Mouse (Mus musculus) adrenal gland, postnatal 4 days (tissue): ENCODE data around the gene Crip1. TPM values are rescaled to one million over a fixed set of nuclear protein-coding genes. Genes with fewer than 3 reads are reported as not detected.

Experiments
- DNase-seq, 2 experiments: peaks; one replicate each; pipeline ENCODE4 v3.0.0; 2021 to 2022; ENCODE audit warnings: low spot score in 2 of 2, mixed read lengths in 2 of 2
- total RNA-seq, 2 experiments: library from RNA; stranded (reverse); gene quantifications; 2 replicates each; pipeline ENCODE4 v1.2.3; 2021

The Crip1 gene
- total RNA-seq, 2 experiments from 2014 or later = 129 to 134 TPM

DNA sequence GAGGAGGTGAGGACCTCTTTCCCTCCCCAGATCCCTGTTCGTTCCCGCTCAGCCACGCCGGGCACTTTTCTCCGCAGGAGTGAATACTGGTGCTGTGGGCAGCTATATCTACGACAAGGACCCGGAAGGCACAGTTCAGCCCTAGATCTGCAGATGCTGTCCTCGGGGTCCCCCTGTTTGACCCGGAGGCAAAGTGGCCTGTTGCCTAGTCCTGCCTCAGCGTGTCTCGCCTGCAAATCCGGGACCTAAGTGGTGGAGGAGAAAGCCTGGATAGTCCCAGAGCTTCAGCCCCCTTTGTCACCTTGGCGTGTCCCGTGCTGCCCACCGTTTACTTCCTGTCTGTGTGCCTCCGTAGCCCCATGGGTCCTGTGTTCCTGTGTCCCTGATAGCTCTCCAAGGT is 1.2 kb upstream of the Crip1 start:
- DNase-seq = no peak

DNA sequence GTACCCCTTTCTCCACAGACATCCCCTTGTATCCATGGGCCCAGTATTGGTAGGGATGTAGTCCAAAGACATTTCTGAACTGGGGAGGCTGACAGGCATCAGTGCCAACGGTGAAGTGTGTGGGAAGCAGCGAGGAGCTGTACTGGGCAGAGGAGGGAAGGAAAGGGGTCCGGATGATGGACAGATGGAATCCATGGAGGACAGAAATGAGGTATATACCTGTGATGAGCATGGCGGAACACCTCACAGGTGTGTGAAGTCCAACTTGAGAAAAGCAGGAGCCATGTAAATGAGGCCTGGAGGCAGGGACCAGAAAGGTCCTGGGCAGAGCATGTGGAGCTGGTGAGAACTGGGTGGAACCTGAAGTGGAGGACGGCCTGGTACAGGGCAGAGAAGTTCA is 525 bp upstream of the Crip1 start:
- no peak for DNase-seq

DNA sequence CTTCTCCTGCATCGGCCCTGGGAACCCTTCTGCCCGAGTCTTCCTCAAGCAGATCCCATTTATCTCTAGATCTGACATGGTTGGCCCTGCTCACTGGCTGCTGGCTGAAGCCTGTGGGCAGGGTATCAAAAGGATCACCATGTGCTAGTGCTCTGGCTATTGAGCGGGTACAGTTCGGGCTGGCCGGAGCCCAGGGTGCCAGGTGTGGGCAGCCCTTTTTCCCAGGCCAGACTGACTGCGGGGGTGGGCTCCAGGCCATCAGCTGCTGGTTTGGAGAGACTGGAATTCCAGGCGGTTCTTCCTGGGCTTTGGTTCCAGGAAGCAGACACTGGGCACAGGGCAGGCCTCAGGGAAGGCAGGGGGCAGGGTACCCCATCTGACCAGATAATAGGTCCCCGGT is 1.4 kb downstream of the Crip1 start:
- no peak for DNase-seq

DNA sequence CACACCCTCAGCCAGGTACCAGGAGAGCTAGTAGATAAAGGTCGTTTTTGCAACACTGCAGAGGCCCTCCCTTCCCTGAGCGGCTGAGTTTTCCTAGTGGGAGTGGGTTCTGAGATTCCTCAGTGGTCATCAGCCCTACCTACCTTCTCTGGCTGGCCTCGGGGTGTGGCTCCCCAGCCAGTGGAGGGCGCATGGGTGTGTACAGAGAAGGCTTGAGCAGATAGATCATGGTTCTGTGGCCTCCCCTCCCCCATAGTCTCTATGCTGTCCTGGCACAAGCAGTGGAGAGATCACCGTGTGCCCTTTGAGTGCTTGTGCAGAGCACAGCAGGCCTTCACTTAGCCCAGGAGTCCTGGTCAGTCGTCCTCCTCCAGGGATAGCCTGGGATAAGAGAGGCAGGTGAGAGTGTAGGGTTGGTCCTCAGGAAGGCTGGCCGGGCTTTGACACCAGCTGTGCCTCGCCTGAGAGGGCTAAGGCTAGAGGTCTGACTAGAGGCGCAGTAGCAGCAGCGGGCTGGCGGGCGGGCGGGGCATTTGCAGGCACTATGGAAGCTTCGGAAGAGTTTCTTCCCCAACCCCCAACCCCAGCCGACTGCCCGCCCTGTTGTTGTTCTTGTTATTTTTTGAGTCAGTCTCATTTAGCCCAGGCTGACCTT is 2.4 kb downstream of the Crip1 start:
- DNase-seq = no peak

DNA sequence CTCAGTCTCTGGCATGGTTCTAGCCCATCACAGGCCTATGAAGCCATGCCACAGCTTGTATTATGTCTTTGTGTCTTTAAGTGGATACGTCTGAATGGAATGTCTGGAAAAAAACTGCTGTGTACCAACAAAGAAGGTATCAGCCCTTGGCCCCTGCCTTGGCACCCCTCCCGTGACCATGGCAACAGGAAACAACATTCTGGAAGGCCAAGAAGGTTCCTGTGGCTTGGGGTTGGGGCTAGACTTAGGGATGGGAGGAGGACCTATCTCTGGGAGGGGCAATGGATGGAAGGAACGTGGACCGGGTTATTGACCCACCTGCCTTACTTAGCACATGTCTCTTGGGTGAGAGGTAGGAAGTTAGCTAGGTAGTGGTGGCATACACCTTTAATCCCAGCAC is 3.2 kb downstream of the Crip1 start:
- DNase-seq = no peak

DNA sequence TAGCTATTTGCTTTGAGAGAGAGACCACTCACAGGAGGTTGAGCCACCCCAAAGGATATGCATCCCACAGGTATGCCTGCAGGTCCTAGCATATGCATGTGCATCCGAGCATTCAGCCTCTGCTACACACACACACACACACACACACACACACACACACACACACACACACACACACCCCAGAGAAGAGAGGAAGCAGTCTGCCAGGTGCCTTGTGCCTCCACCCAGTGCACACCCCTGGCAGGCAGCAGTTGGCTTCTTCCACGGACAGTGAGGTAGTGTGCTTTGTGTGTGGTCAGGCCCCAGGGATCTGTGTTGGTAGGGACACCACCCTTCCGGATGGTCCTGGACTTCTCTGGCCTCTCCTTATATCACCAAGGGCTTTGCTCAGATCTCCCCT is 3.8 kb downstream of the Crip1 start:
- no peak for DNase-seq

DNA sequence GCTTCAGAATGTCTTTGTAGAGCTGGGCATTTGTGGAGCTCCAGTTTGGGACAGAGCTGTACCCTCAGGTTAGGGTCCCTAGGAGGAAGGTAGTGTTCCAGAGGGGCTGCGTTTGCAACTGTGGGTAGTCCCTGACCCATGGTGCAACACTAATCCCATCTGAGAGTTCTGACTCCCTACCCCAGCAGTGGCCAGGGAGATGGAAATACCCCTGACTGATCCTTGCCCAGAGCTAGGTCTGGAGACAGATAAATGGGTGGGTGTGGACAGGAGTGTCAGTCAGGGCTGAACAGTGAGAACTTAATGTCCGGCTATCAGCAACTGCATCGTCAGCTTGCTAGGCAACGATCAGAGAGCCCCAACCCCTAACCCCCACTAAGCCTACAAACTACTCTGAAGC is 4.5 kb downstream of the Crip1 start:
- no peak for DNase-seq

DNA sequence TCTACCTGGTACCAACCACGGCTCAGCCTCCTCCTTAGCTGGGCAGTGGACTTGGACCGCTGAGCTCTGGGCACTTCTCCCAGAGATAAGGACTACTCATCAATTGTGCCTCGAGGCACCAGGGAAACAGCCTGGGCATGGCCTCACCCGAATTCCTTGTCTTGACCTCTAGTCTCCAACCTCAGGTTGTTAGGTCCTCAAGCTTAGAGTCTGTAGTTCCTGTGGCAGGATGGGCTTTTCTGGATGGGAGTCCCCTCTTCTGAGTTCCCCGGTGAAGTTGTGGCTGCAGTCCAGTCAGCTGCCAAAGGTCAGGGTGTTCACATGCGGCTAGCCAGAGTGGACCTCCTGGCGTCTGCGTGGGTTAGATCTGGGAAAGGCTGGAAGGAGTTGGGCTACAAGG is 4.9 kb downstream of the Crip1 start:
- no peak for DNase-seq

DNA sequence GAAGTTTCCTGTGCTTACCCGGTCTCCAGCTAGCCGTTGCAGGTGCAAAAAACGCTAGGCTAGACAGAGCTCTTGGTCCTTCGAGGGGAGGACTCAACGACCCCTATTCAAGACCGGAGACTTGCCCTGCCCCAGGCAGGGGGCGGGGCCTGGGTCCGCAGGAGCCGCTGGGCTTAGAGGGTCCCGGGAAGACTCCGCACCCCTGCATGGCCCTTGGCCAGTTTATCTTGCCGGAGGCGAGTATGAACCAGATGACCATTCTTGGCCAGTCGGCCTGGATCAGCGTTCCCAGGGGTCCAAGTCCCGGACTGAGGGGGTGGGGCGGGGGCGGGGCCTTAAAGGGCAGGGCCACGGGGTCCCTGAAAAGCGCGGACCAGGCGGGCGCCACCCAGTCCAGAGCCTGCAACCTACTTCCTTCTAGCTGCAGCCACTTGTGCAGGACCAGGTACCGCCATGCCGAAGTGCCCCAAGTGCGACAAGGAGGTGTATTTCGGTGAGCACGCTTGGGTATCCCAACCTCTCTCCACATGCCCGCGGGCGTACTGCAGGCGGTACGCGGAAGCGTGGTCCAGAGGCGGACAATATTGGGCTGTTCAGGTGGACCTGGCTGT is 5.7 kb downstream of the Crip1 start:
- DNase-seq = no peak

DNA sequence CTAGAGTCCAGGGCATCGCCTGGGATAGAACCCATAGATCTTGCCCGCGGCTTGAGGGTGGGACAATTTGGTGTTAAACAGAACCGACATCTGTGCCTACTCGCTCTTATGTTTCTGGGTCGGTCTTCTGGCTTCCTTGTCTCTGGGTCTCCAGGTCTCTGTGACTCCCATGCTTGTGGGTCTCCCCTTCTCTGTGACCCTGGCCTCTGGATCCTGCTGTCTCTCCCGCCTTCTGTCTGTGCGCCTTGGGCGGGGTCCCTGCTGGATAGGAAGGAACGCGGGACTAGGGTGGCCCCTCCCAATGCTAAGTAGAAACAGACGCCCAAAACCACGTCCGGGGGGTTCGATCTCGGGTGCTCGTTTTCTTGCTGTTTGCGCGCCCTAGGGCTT is 6.2 kb downstream of the Crip1 start:
- DNase-seq = no peak

DNA sequence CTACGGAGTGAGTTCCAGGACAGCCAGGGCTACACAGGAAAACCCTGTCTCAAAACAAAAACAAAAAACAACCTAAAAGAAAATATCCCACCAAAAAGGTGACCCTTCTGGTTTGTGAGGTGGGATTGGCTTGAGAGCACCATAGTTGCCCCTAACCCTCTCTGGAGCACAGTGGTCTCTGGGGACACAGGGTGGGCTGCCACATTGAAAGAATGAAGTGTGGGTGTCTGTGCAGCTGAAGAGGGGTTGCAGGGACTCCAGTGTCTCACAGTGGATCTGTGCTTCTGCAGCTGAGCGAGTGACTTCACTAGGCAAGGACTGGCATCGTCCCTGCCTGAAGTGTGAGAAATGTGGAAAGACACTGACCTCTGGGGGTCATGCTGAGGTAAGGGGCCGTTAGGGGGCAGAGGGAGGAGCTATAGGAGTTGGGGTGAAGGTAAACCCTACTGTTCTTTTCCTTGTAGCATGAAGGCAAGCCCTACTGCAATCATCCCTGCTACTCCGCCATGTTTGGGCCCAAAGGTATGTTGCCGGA is 6.9 kb downstream of the Crip1 start:
- no peak for DNase-seq

DNA sequence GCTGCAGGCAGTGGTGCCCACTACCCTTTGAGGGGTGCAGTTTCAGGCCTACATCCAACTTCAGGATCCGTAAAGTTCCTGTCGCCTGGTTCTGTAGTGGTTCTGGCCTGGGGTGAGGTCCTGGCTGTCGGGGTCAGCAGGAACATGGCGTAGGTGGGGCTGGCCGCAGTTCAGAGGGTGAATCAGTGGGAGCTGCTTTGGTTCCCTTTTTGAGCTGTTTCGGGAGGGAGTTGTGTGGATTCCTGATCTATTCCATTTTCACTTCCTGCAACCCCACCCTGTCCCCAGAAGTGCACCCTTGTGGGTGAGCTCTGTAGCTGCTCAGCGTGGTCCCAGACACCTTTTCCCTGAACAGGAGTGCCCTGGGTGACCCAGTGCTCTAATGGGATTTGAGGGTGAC is 7.9 kb downstream of the Crip1 start:
- DNase-seq = no peak

DNA sequence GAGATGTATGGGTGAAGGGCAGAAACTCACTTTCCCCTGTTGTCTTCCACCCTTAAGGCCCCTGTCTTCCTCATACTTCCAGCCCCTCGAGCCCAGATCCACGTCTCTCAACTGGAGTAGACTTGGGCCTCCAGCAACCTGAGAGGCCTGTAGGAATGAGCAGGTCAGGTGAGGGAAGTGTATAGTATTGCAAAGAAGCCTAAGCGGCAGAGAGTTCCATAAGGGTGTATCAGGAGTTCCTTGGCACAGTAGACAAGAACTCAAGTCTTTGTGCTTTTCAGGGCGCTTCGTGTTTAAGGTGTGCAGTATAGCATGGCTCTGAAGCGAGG is 8.6 kb downstream of the Crip1 start:
- no peak for DNase-seq

DNA sequence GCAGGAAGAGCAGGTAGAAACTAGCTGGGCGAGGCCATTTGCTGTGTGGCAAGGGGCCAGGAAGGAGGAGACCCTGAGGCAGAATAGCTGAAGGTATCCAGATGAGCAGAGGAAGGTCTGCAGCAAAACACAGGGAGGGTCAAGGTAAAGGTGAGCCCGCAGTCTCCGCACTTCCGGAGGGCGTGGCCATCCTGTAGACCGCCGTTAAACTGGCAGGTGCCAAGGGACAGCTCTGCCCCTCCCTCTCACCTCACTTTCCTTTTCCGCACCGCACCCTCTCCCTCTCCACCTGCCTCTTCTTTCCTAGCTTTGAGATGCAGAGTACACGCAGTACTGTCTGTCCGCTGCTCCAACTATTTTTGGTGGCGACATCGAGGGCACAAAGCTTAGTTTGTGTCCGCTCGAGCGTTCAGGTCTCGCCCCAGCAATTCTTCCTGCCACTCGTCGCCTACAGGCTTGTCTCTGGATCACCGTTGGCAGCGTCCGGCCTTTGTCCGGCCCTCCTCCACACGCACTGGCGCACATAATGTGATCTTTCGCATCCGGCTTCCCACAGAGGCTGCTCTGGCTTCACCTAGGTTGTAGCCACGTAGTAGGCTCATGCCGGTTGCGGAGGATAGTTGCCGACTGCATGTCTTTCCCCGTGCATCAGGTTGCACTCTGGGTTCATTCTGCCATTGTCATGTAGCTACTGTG is 9.1 kb downstream of the Crip1 start:
- DNase-seq = peak in 1 of 2 experiments; percentile 35

DNA sequence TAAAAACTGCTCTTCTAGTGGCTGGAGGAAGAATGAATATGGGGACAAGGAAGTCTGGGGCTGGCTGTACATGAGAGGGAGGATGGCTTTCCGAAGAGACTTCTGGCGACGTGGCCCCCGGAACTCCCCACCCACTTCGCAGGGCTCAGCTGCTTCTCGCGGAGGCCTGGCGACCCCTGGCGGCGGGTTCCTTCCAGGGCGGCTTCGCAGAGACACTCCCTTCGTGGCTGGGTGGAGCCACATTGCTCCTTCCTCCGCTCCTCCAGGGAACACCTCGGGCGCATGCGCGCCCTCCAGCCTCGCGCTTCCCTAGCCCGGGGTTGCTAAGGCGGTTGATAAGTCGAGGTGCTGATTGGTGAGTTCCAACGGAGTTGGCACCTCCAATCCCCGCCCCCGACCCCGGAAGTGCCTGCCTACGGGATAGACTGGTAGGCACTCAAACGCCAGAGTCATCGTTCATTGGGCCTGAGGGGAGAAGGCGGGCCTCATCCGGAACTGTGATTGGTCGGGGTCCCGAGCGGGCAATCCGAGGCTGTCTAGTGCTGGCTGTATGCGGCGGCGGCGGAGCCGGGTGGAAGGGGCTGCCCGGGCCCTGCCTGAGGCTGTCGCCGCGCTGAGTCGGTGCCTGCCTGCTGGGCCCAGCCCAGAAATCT is 9.9 kb downstream of the Crip1 start, which contains the start of gene Tedc1:
Gene Tedc1, plus strand, starts transcription at position 535 of the 653 bp plus-strand sequence.
- peak; percentile 98 for DNase-seq

DNA sequence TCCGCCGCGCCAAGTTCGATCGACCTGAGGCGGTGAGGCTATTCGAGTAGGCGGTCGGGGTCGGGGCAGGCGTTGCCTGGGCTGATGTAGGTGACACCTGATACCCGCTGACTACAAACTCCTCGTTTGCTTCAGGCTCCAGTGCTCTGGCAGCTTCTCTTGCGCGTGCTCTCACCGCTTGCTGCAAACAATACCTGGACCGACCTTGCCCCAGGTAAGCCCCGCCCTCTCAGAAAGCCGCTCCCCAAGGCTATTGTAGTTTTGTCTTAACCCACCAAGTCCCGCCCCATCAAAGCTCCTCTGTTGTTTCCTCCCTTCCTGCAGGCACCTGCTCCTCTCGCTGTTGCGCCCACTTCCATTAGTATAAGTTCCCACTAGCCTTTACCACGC is 10.4 kb downstream of the Crip1 start:
- no peak for DNase-seq

DNA sequence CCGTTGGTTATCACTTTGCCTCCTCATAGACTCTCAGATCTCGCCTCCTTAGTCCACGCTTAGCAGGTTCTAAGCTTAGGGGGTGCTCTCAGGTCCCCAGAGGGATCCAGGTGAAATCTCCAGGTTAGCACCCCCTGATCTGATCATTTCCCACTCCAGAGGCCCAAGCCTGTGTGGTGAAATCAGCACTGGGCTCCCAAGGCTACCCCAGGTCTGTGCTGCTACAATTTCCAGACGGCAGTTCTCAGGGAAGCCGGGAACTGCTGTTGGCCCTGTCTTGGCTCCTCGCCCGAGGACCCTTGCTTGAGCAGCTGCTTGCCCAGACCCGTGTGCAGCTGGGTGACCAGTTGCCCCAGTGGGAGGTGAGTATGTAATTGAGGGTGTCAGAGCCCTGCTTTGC is 10.9 kb downstream of the Crip1 start:
- DNase-seq = no peak

DNA sequence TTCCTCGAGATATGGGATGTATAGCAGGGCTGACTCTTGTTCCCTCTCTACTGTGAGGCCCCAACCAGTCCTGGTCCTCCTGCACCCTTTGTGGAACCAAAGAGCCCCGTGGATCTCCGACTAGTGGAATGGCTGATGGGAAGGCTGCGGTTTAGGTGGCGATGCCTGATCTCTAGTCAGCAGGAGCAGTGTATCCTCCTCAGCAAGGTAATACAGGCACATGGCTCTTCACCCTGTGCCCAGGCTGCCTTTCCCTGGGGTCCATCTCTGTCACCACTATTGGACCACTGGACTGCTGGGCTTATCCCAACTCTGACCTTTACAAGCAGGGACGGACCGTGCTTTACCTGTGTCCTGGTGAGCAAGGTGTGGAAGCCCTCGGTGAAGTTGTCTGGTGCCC is 11.4 kb downstream of the Crip1 start:
- no peak for DNase-seq

DNA sequence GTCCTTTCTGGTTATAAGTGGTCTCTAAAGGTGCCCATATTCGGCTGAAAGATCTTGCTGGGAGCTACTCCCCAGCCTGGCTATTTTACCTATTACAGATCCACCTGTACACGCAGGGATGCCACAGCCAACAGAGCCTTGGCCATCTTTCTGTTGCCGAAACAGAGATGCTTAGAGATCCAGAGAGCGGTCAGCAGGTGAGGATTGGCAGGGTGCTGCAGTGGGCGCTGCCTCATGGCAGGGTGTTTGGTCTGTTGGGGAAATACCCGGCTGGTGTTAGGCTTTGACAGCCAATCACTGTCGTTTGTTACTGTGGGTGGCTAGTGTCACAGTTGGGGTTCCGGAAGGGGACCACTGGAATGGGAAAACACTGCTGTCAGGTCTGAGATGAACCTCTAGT is 11.9 kb downstream of the Crip1 start:
- no peak for DNase-seq

DNA sequence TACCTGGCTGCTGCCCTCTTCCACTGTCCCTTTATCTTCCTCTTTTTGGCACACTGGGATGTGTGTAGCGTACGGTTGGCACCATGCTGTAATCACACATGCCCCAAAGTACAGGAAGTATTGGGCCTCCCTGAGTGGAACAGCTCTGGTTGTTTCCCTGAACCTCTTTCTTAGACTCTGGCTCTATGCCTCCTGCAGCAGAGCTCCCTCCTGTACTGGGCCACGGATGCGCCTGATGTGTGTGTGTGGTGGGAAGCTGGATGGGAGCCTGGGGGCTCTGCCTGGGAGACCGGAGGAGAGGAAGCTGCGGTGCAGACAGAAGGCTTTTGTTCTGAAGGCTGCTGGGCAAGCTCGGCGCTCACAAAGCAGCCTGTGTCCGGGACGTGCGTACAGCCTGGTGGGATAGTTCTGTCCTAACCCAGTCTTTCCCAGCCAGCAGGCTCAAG is 17.5 kb downstream of the Crip1 start:
- no peak for DNase-seq

DNA sequence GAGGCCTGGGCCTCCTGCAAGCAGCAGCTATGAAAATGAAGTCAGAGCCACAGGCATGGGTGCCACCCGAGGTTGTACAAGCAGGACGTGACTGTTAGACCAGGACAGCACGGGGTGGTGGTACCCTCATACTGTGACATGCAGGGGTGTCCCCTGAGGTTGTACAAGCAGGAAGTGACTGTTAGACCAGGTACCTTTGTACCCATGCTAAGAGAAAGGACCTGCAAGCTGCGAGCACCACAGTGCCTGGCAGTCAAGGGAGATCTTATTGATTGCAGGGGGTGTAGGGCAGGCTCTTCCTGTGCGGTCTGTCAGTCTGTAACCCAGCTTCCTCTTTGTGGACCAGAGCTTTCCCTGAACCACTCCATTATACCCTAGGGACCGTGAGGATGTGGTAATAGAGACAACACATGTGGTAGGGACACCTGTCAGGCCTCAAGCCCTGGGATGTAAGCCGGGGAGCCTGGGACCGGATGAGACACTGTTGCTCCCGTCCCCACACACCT is 22.0 kb downstream of the Crip1 start:
- no peak for DNase-seq
